Mouse (Mus musculus): Measurements from ENCODE around the gene Sox18.

Gene Sox18

GRCm38 (mm10) chr2:181679951-181680715 lies 8.7 kb upstream of the Sox18 start, which contains the start of gene Tcea2:
Gene Tcea2 (plus strand): TSS chr2:181680310.
- DNase-seq (ENCODE audit: low spot score): peak; percentile 74

GRCm38 (mm10) chr2:181678780-181679179 lies 7.3 kb upstream of the Sox18 start:
- DNase-seq (ENCODE audit: low spot score): peak; percentile 71

GRCm38 (mm10) chr2:181677755-181678098 lies 6.3 kb upstream of the Sox18 start:
- no peak for DNase-seq (ENCODE audit: low spot score)

GRCm38 (mm10) chr2:181677096-181677754 lies 5.8 kb upstream of the Sox18 start:
- no peak for DNase-seq (ENCODE audit: low spot score)

GRCm38 (mm10) chr2:181676424-181676823 lies 5.0 kb upstream of the Sox18 start:
- DNase-seq (ENCODE audit: low spot score): no peak

GRCm38 (mm10) chr2:181675454-181675853 lies 4.0 kb upstream of the Sox18 start:
- peak; percentile 44 for DNase-seq (ENCODE audit: low spot score)

GRCm38 (mm10) chr2:181674934-181675333 lies 3.5 kb upstream of the Sox18 start:
- no peak for DNase-seq (ENCODE audit: low spot score)

- no peak for DNase-seq (ENCODE audit: low spot score)
These were observed 2.1 kb upstream of the Sox18 start for GRCm38 (mm10) chr2:181673501-181673900.

- DNase-seq (ENCODE audit: low spot score): no peak
These were observed 544 bp upstream of the Sox18 start for GRCm38 (mm10) chr2:181671984-181672383.

GRCm38 (mm10) chr2:181670913-181671311 lies 528 bp downstream of the Sox18 start:
- DNase-seq (ENCODE audit: low spot score): no peak

- DNase-seq (ENCODE audit: low spot score): no peak
These were observed 1.0 kb downstream of the Sox18 start for GRCm38 (mm10) chr2:181670285-181670912.

GRCm38 (mm10) chr2:181663298-181663630 lies 8.2 kb downstream of the Sox18 start:
- peak; percentile 55 for DNase-seq (ENCODE audit: low spot score)

- no peak for DNase-seq (ENCODE audit: low spot score)
These were observed 8.7 kb downstream of the Sox18 start for GRCm38 (mm10) chr2:181662620-181663297.

GRCm38 (mm10) chr2:181659609-181660055 lies 11.8 kb downstream of the Sox18 start:
- DNase-seq (ENCODE audit: low spot score): peak; percentile 67

- DNase-seq (ENCODE audit: low spot score): peak; percentile 36
These were observed 12.4 kb downstream of the Sox18 start for GRCm38 (mm10) chr2:181658930-181659555.

- DNase-seq (ENCODE audit: low spot score): no peak
These were observed 12.9 kb downstream of the Sox18 start for GRCm38 (mm10) chr2:181658528-181658927.

- DNase-seq (ENCODE audit: low spot score): no peak
These were observed 14.0 kb downstream of the Sox18 start for GRCm38 (mm10) chr2:181657441-181657840.

- DNase-seq (ENCODE audit: low spot score): no peak
These were observed 14.7 kb downstream of the Sox18 start, which contains the start of gene Gm29797 for GRCm38 (mm10) chr2:181656734-181657133. Gene Gm29797 (plus strand): TSS chr2:181657034.

GRCm38 (mm10) chr2:181653523-181653922 lies 17.9 kb downstream of the Sox18 start:
- no peak for DNase-seq (ENCODE audit: low spot score)

- no peak for DNase-seq (ENCODE audit: low spot score)
These were observed 18.4 kb downstream of the Sox18 start for GRCm38 (mm10) chr2:181653065-181653464.

GRCm38 (mm10) chr2:181648926-181649325 lies 22.5 kb downstream of the Sox18 start:
- DNase-seq (ENCODE audit: low spot score): no peak

All from yolk sac, embryonic 10.5 days (tissue).